Mouse (Mus musculus): ENCODE data around the gene Plxnb2.

DNA sequence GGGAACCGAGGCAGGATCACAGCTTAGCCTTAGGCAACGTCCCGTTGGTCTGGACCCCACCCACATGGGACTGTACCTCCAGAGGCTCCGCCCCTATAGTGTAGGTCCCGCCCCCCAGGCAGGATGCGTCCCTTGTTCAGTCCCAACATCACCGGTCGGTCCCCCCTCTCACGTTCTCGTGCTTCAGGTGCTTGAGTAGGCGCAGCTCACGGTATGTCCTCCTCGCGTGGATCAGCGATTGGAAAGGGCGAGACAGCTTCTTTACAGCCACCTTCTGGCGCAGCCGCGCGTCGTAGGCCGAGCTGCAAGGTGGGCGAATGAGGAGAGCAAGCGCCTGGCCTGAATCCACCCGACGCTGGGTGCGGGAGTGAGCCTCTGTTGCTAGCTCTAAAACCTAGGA lies 34.1 kb downstream of the Plxnb2 start:
- TF ChIP-seq CTCF (IDR thresholded peaks at IDR 0.05; ENCODE audit: low read depth, low read length) (no peak), GATA1 (IDR thresholded peaks at IDR 0.05; ENCODE audit: borderline replicate concordance, low read length) (no peak), GATA2 (IDR thresholded peaks at IDR 0.05; ENCODE audit: borderline replicate concordance, low read depth, low read length) (no peak), TAL1 (conservative IDR thresholded peaks at IDR 0.05; ENCODE audit: low read depth, low read length) (no peak)
